Mouse (Mus musculus): ENCODE results near the gene Prkaca. TPM values are rescaled to one million over a fixed set of nuclear protein-coding genes. Genes with fewer than 3 reads are reported as not detected.

Gene Prkaca
- total and polyA plus RNA-seq, 3 experiments: 14.0 to 27.3 (median 18.5) TPM

DNA sequence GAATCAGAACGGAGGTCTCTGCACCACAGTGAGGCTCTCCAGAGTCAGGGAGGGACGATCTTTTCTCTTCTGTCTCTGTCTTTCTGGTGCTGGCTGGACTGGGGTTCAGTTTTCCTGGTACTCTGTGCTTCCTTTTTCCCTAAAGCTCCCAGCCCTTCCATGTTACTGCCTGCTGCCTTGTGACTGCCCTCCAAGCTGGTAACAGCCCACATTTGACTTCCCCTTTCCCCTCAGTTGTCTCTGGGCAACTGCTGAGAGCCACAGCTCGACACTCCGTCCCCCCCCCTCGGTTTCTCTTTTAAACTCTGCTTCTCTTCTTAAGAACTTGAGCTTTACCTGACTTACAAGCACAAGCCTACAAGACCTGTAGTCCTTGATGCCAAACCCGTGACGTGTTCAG, 16.4 kb downstream of the Prkaca start:
- TF ChIP-seq ZNF384 (IDR thresholded peaks at IDR 0.05; ENCODE audit: low read depth, low read length) (no peak), USF1 (IDR thresholded peaks at IDR 0.05; ENCODE audit: low read depth, low read length) (no peak)
- H3K9ac ChIP-seq (ENCODE audit: insufficient read depth, low read depth): no peak overlapping the region
- peaks cover 0 to 40% of the 10 kb centered on the region in 2 experiments; a peak in 2 of 4 replicates for H3K4me1 ChIP-seq (ENCODE audit: control insufficient read depth in 1 of 2, insufficient read depth in 2 of 2)
- peaks cover 34 to 63% of the 10 kb centered on the region in 2 experiments for H3K36me3 ChIP-seq (replicated peaks in 1 of 2; ENCODE audit: control insufficient read depth in 1 of 2, insufficient read depth in 1 of 2, low read length in 1 of 2)
- H3K79me2 ChIP-seq (replicated peaks; ENCODE audit: control insufficient read depth, extremely low read depth, insufficient read depth, poor library complexity, severe bottlenecking): no peaks in the 10 kb centered on the region
- H3K4me2 ChIP-seq (ENCODE audit: insufficient read depth, low read depth, poor library complexity, severe bottlenecking): no peak overlapping the region
- H3K4me3 ChIP-seq (replicated peaks in 1 of 3; ENCODE audit: low read depth in 2 of 3, low read length in 2 of 3, poor library complexity in 1 of 3): no peak overlapping the region
- in situ Hi-C loops (cut with MboI; ENCODE audit: low pct_ligation_motif_present, low pct_unique_long_range_greater_than_20kb, low sequenced_read_pairs) (no loop called here), dilution Hi-C loops (cut with MboI; ENCODE audit: extremely low pct_ligation_motif_present, extremely low pct_unique_long_range_greater_than_20kb, low sequenced_read_pairs) (no loop called here)
- H3K27me3 ChIP-seq (replicated peaks): no peaks in the 10 kb centered on the region
- DNase-seq (ENCODE audit: extremely low read depth): no peak
- H3K27ac ChIP-seq (ENCODE audit: insufficient read depth, low read depth): no peak overlapping the region
- no peaks in the 10 kb centered on the region for H3K9me3 ChIP-seq (replicated peaks; ENCODE audit: low read length)

DNA sequence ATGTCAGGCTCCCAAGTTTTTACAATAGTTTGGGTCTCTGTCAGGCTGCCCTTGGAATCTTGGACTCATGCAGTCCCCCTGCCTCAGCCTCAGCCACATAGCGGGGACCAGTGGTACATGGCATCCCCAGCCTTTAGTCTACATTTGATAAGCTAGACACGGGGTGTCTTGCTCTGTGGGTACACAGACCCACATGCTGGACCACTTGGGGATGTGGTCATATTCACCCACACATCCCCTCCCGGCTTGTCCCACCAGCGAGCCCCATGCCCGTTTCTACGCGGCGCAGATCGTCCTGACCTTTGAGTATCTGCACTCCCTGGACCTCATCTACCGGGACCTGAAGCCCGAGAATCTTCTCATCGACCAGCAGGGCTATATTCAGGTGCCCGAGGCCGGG, 17.4 kb downstream of the Prkaca start:
- TF ChIP-seq BHLHE40 (IDR thresholded peaks at IDR 0.05; ENCODE audit: low read depth, low read length) (no peak), MAX (IDR thresholded peaks at IDR 0.05; ENCODE audit: low read length) (no peak), ELF1 (IDR thresholded peaks at IDR 0.05; ENCODE audit: low read depth, low read length) (no peak), SIN3A (IDR thresholded peaks at IDR 0.05; ENCODE audit: low read length) (no peak), ZMIZ1 (IDR thresholded peaks at IDR 0.05; ENCODE audit: low read depth, low read length) (no peak), ZC3H11A (IDR thresholded peaks at IDR 0.05; ENCODE audit: low read depth, low read length) (no peak), UBTF (IDR thresholded peaks at IDR 0.05; ENCODE audit: low read depth, low read length) (no peak), TCF12 (IDR thresholded peaks at IDR 0.05; ENCODE audit: low read depth, low read length) (no peak), MEF2A (IDR thresholded peaks at IDR 0.05; ENCODE audit: borderline replicate concordance, low read depth, low read length) (no peak), JUND (conservative IDR thresholded peaks at IDR 0.05; ENCODE audit: low read depth, low read length) (no peak), ETS1 (conservative IDR thresholded peaks at IDR 0.05; ENCODE audit: low read depth, low read length) (no peak), MXI1 (IDR thresholded peaks at IDR 0.05; ENCODE audit: low read depth, low read length) (no peak), MAFK (IDR thresholded peaks at IDR 0.05; ENCODE audit: insufficient replicate concordance, low read length) (no peak)
- no peaks in the 10 kb centered on the region for H3K27me3 ChIP-seq (replicated peaks)
- H3K4me1 ChIP-seq (ENCODE audit: control insufficient read depth in 1 of 2, insufficient read depth in 2 of 2): peaks cover 0 to 42% of the 10 kb centered on the region in 2 experiments; a peak in 2 of 4 replicates
- H3K27ac ChIP-seq (ENCODE audit: insufficient read depth, low read depth): no peak overlapping the region
- dilution Hi-C loops (cut with MboI; ENCODE audit: extremely low pct_ligation_motif_present, extremely low pct_unique_long_range_greater_than_20kb, low sequenced_read_pairs) (no loop called here), in situ Hi-C loops (cut with MboI; ENCODE audit: low pct_ligation_motif_present, low pct_unique_long_range_greater_than_20kb, low sequenced_read_pairs) (no loop called here)
- H3K9ac ChIP-seq (ENCODE audit: insufficient read depth, low read depth): no peak overlapping the region
- no peaks in the 10 kb centered on the region for H3K79me2 ChIP-seq (replicated peaks; ENCODE audit: control insufficient read depth, extremely low read depth, insufficient read depth, poor library complexity, severe bottlenecking)
- no peak overlapping the region for H3K4me3 ChIP-seq (replicated peaks in 1 of 3; ENCODE audit: low read depth in 2 of 3, low read length in 2 of 3, poor library complexity in 1 of 3)
- H3K4me2 ChIP-seq (ENCODE audit: insufficient read depth, low read depth, poor library complexity, severe bottlenecking): no peak overlapping the region
- H3K9me3 ChIP-seq (replicated peaks; ENCODE audit: low read length): no peaks in the 10 kb centered on the region
- H3K36me3 ChIP-seq (replicated peaks in 1 of 2; ENCODE audit: control insufficient read depth in 1 of 2, insufficient read depth in 1 of 2, low read length in 1 of 2): peaks cover 31 to 59% of the 10 kb centered on the region in 2 experiments
- no peak for DNase-seq (ENCODE audit: extremely low read depth)
